Mouse (Mus musculus) gastrocnemius, adult 2 months (tissue): ENCODE data around the gene Vmn1r172. TPM values are rescaled to one million over a fixed set of nuclear protein-coding genes. Genes with fewer than 3 reads are reported as not detected.
"Not testable (repeated sequence)": the region's sequence is repeated elsewhere in the genome, so short reads cannot be mapped to it uniquely, and the experiment has no call there.

Experiments used
- DNase-seq: peaks from one replicate; pipeline ENCODE4 v3.0.0; 2022
- H3K27ac ChIP-seq: fragments of 200-600 bp; 2 replicates; pipeline ENCODE4 v1.8.1; 2022; ENCODE audit warnings: mild to moderate bottlenecking
- H3K4me3 ChIP-seq: fragments of 200-600 bp; 2 replicates; pipeline ENCODE4 v1.8.1; 2022; ENCODE audit warnings: mild to moderate bottlenecking, moderate library complexity
- CTCF ChIP-seq: fragments of 200-600 bp; IDR thresholded peaks from 2 replicates; pipeline ENCODE4 v1.8.1; 2022; ENCODE audit warnings: antibody characterized with exemption, mild to moderate bottlenecking, moderate library complexity
- intact Hi-C: fragments of 180-260 bp; cut with DNase I; formaldehyde crosslinking; loops from one replicate; pipeline ENCODE4 v1.15.1; 2025
- long read RNA-seq, 2 experiments: library from polyadenylated mRNA; stranded (forward); transcript quantifications; one replicate each; pipeline ENCODE4 v2.0.0; 2021
- total RNA-seq, 2 experiments: library from RNA; stranded (reverse); gene quantifications; 2 replicates each; pipeline ENCODE4 v1.2.3; 2021

Gene Vmn1r172
- total RNA-seq, result not detected
- long read RNA-seq, experiment 1, result 0 reads
- long read RNA-seq, experiment 2, result 0 reads

GRCm38 (mm10) chr7:23658016-23658415 is at the start of gene Vmn1r172:
Vmn1r172 (plus strand) TSS chr7:23658316.
- intact Hi-C loops, result no loop called here
- no peak for DNase-seq
- Histone ChIP-seq H3K4me3 (no peak within 1 kb of the TSS), H3K27ac (no peak within 1 kb of the TSS)
- no peak for TF ChIP-seq CTCF

- TF ChIP-seq CTCF, result no peak
- no peak within 1 kb of the TSS for H3K27ac ChIP-seq
- intact Hi-C loops, result no loop called here
- H3K4me3 ChIP-seq, result no peak within 1 kb of the TSS
- no peak for DNase-seq
These were observed 27.7 kb upstream of the Vmn1r172 start, which contains the start of gene Vmn1r171 for GRCm38 (mm10) chr7:23630422-23630821. Vmn1r171 (plus strand) TSS chr7:23630722.

- intact Hi-C loops, result not testable (repeated sequence)
These were observed 42.3 kb downstream of the Vmn1r172 start, which contains the start of gene Vmn1r173 for GRCm38 (mm10) chr7:23700403-23700802. Vmn1r173 (plus strand) TSS chr7:23700703.

More at GRCm38 (mm10) chr7:23700403-23700802, 42.3 kb downstream of the Vmn1r172 start, which contains the start of gene Vmn1r173:
- H3K4me3 ChIP-seq, DNase-seq, H3K27ac ChIP-seq: not testable (repeated sequence)

Other genes starting within 250 kb of the Vmn1r172 start
- gene Vmn1r167, start 151.1 kb upstream of the Vmn1r172 start, total RNA-seq, result not detected
- gene Vmn1r168, start 118.6 kb upstream of the Vmn1r172 start, total RNA-seq, result not detected
- not detected for gene Vmn1r169, start 82.8 kb upstream of the Vmn1r172 start, total RNA-seq
- not detected for gene Vmn1r170, start 52.1 kb upstream of the Vmn1r172 start, total RNA-seq
- gene Vmn1r171, start 27.6 kb upstream of the Vmn1r172 start, total RNA-seq, result not detected
- not detected for gene Vmn1r173, start 42.4 kb downstream of the Vmn1r172 start, total RNA-seq
- not detected for gene Vmn1r174, start 94.0 kb downstream of the Vmn1r172 start, total RNA-seq
- not detected for gene Vmn1r175, start 152.3 kb downstream of the Vmn1r172 start, total RNA-seq
- not detected for gene Vmn1r176, start 179.1 kb downstream of the Vmn1r172 start, total RNA-seq
- not detected for gene Vmn1r177, start 208.1 kb downstream of the Vmn1r172 start, total RNA-seq
- not detected for gene Vmn1r178, start 233.7 kb downstream of the Vmn1r172 start, total RNA-seq